Mouse (Mus musculus): ENCODE results near the gene Ppfibp1.

DNA sequence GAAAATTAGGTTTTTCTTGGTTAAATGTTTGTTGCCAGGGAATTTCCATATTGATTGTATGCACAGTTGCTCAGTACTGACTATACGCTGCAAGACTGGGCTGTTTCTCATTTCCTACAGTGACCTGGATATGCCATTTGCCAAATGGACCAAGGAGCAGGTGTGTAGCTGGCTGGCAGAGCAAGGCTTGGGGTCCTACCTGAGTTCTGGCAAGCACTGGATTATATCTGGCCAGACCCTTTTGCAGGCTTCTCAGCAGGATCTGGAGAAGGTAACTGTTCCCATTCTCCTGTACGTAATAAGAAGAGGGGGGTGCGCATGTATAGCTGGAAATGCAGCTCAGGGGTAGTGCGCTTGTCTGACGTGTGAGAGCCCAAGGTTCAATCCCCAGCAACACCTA is 132.9 kb downstream of the Ppfibp1 start:
- TF ChIP-seq POLR2A (IDR thresholded peaks at IDR 0.05; ENCODE audit: insufficient read depth, low read depth, low read length) (no peak), CTCF (IDR thresholded peaks at IDR 0.05) (no peak)

Measured in heart, adult 2 months (tissue).